Mouse (Mus musculus): Measurements from ENCODE around the gene Ttc38. TPM values are rescaled to one million over a fixed set of nuclear protein-coding genes. Genes with fewer than 3 reads are reported as not detected.
A peak's percentile ranks its signal among the peaks of the same experiment; 100 is the strongest.
"Not testable (repeated sequence)": the region's sequence is repeated elsewhere in the genome, so short reads cannot be mapped to it uniquely, and the experiment has no call there.

The Ttc38 gene
- total and polyA plus RNA-seq, 2 experiments from 2014 or later = 3.3 to 5.1 TPM

GRCm38 (mm10) chr15:85836887-85837286, 4.8 kb downstream of the Ttc38 start:
- Histone ChIP-seq H3K4me1 (ENCODE audit: insufficient read depth) (peaks cover 4% of the 10 kb centered on the region; the same call in 1 of the 2 replicates), H3K4me3 (ENCODE audit: low read depth, low read length) (no peak overlapping the region), H3K9ac (no peak overlapping the region), H3K4me2 (ENCODE audit: low read depth) (no peak overlapping the region), H3K27ac (ENCODE audit: low read depth, low read length) (no peak overlapping the region), H3K36me3 (ENCODE audit: insufficient read depth) (no peaks in the 10 kb centered on the region), H3K27me3 (ENCODE audit: insufficient read depth, low read length) (no peaks in the 10 kb centered on the region), H3K9me3 (ENCODE audit: low read length) (no peaks in the 10 kb centered on the region)
- WGBS = 93% methylated on average over 5 of the region's 5 CpGs
- DNase-seq (no peak), ATAC-seq (no peak)
- TF ChIP-seq CTCF (IDR thresholded peaks at IDR 0.05; ENCODE audit: low read depth) = no peak

GRCm38 (mm10) chr15:85840983-85841382, 8.9 kb downstream of the Ttc38 start:
- Histone ChIP-seq H3K27ac (ENCODE audit: low read depth, low read length) (no peak overlapping the region), H3K9ac (no peak overlapping the region), H3K36me3 (ENCODE audit: insufficient read depth) (no peaks in the 10 kb centered on the region), H3K4me1 (ENCODE audit: insufficient read depth) (no peaks in the 10 kb centered on the region), H3K9me3 (ENCODE audit: low read length) (no peaks in the 10 kb centered on the region), H3K4me3 (ENCODE audit: low read depth, low read length) (no peak overlapping the region), H3K27me3 (ENCODE audit: insufficient read depth, low read length) (no peaks in the 10 kb centered on the region), H3K4me2 (ENCODE audit: low read depth) (no peak overlapping the region)
- 40% methylated on average over 6 of the region's 6 CpGs for WGBS
- TF ChIP-seq CTCF (IDR thresholded peaks at IDR 0.05; ENCODE audit: low read depth) = peak; percentile 64
- DNase-seq (peak; percentile 16), ATAC-seq (no peak)

DNA sequence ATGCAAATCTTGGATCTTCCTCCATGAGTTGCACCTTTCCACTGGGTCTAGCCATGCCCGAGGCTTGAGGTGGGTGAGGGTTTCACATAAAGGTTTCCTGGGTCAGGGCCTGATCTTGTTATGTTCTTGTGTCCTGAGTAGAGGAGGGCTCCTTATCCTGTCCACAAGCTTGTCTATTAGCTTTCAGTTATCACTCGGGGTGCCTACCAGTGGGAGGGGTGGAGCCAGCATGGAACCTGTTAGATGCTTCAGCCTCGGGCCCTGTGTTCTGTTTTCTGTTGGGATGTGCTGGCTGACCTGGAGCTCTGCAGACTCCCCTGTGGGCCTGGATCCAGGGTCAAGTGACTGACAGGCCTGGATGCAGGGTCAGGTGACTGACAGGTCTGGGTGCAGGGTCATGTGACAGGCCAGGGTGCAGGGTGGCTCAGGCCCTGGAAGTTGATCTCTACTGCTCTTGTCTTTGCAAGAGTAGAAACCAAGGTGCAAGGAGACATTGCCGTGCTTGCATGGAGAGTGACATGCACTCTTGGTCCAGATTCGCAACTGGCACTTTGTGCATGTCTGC, 9.8 kb downstream of the Ttc38 start:
- Histone ChIP-seq H3K4me3 (ENCODE audit: low read depth, low read length) (no peak overlapping the region), H3K4me2 (ENCODE audit: low read depth) (no peak overlapping the region), H3K27ac (ENCODE audit: low read depth, low read length) (no peak overlapping the region), H3K36me3 (ENCODE audit: insufficient read depth) (no peaks in the 10 kb centered on the region), H3K4me1 (ENCODE audit: insufficient read depth) (no peaks in the 10 kb centered on the region), H3K9ac (no peak overlapping the region), H3K9me3 (ENCODE audit: low read length) (no peaks in the 10 kb centered on the region), H3K27me3 (ENCODE audit: insufficient read depth, low read length) (no peaks in the 10 kb centered on the region)
- TF ChIP-seq CTCF (IDR thresholded peaks at IDR 0.05; ENCODE audit: low read depth) = no peak
- WGBS = 82% methylated on average over 5 of the region's 5 CpGs
- DNase-seq = no peak
- no peak for ATAC-seq

DNA sequence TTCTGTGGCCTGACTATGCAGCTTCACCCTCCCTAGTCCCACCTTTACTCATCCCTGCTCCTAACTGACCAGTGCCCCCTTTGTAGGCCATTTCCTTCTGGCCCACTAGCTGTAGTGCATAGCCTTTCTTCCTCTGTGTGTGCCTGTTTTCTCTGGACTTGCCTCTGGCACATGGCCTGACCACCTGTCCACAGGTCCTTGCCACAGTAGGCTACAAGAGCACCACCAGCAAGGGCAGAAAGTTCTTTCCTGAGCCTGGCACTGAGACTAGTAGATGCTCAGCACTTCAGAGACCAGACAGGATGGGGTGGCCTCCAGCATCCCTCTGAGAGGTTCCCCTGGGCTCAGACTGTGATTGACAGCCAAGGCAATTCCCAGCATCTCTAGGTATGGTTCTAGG, 13.0 kb downstream of the Ttc38 start:
- TF ChIP-seq CTCF (IDR thresholded peaks at IDR 0.05; ENCODE audit: low read depth) = no peak
- no peaks in the 10 kb centered on the region for H3K27me3 ChIP-seq (ENCODE audit: insufficient read depth, low read length)
- no peak overlapping the region for H3K4me2 ChIP-seq (ENCODE audit: low read depth)
- H3K4me3 ChIP-seq (ENCODE audit: low read depth, low read length) = no peak overlapping the region
- no peak for DNase-seq
- no peaks in the 10 kb centered on the region for H3K9me3 ChIP-seq (ENCODE audit: low read length)
- no peaks in the 10 kb centered on the region for H3K36me3 ChIP-seq (ENCODE audit: insufficient read depth)
- no peaks in the 10 kb centered on the region for H3K4me1 ChIP-seq (ENCODE audit: insufficient read depth)
- ATAC-seq = no peak
- H3K27ac ChIP-seq (ENCODE audit: low read depth, low read length) = no peak overlapping the region
- no peak overlapping the region for H3K9ac ChIP-seq

- Histone ChIP-seq H3K9ac (no peak overlapping the region), H3K9me3 (ENCODE audit: low read length) (no peaks in the 10 kb centered on the region), H3K4me2 (ENCODE audit: low read depth) (no peak overlapping the region), H3K4me1 (ENCODE audit: insufficient read depth) (no peaks in the 10 kb centered on the region), H3K36me3 (ENCODE audit: insufficient read depth) (no peaks in the 10 kb centered on the region), H3K27ac (ENCODE audit: low read depth, low read length) (no peak overlapping the region), H3K4me3 (ENCODE audit: low read depth, low read length) (no peak overlapping the region), H3K27me3 (ENCODE audit: insufficient read depth, low read length) (no peaks in the 10 kb centered on the region)
- 77% methylated on average over 12 of the region's 12 CpGs for WGBS
- DNase-seq (no peak), ATAC-seq (no peak)
- peak; percentile 24; the same call in 1 of the 2 replicates for TF ChIP-seq CTCF (IDR thresholded peaks at IDR 0.05; ENCODE audit: low read depth)
These were observed 19.7 kb downstream of the Ttc38 start for GRCm38 (mm10) chr15:85851656-85852392.

- Histone ChIP-seq H3K4me2 (ENCODE audit: low read depth) (peak overlapping the region; percentile 92), H3K27ac (ENCODE audit: low read depth, low read length) (peak overlapping the region; percentile 81), H3K9ac (peak overlapping the region; percentile 78), H3K4me3 (ENCODE audit: low read depth, low read length) (peak overlapping the region; percentile 59), H3K36me3 (ENCODE audit: insufficient read depth) (no peaks in the 10 kb centered on the region), H3K27me3 (ENCODE audit: insufficient read depth, low read length) (no peaks in the 10 kb centered on the region), H3K4me1 (ENCODE audit: insufficient read depth) (0 out of 2 replicates have a peak, but pooled peaks cover 4% of the 10 kb centered on the region), H3K9me3 (ENCODE audit: low read length) (no peaks in the 10 kb centered on the region)
- peak; percentile 58; the same call in 1 of the 2 replicates for ATAC-seq
- WGBS = 8% methylated on average over 15 of the region's 15 CpGs
- no peak for TF ChIP-seq CTCF (IDR thresholded peaks at IDR 0.05; ENCODE audit: low read depth)
- no peak for DNase-seq
These were observed 26.9 kb downstream of the Ttc38 start for GRCm38 (mm10) chr15:85858980-85859489.

GRCm38 (mm10) chr15:85859490-85860031, 27.5 kb downstream of the Ttc38 start, which contains the start of gene Gtse1:
TSS of gene Gtse1 (plus strand) at chr15:85859745.
- H3K9ac ChIP-seq = peak within 1 kb of the TSS; percentile 78
- WGBS = 1% methylated on average over 42 of the region's 42 CpGs
- no peak for TF ChIP-seq CTCF (IDR thresholded peaks at IDR 0.05; ENCODE audit: low read depth)
- H3K4me2 ChIP-seq (ENCODE audit: low read depth) = peak within 1 kb of the TSS; percentile 92
- ATAC-seq = peak; percentile 100
- H3K9me3 ChIP-seq (ENCODE audit: low read length) = no peaks in the 10 kb centered on the region
- DNase-seq = peak; percentile 97
- H3K36me3 ChIP-seq (ENCODE audit: insufficient read depth) = no peaks in the 10 kb centered on the region
- no peaks in the 10 kb centered on the region for H3K27me3 ChIP-seq (ENCODE audit: insufficient read depth, low read length)
- 0 out of 2 replicates have a peak, but pooled peaks cover 4% of the 10 kb centered on the region for H3K4me1 ChIP-seq (ENCODE audit: insufficient read depth)
- peak within 1 kb of the TSS; percentile 59 for H3K4me3 ChIP-seq (ENCODE audit: low read depth, low read length)
- peak within 1 kb of the TSS; percentile 81 for H3K27ac ChIP-seq (ENCODE audit: low read depth, low read length)

GRCm38 (mm10) chr15:85865913-85866312, 33.8 kb downstream of the Ttc38 start:
- not testable (repeated sequence) for ATAC-seq; H3K27ac ChIP-seq (ENCODE audit: low read depth, low read length); H3K27me3 ChIP-seq (ENCODE audit: insufficient read depth, low read length); H3K4me1 ChIP-seq (ENCODE audit: insufficient read depth); H3K4me3 ChIP-seq (ENCODE audit: low read depth, low read length); H3K4me2 ChIP-seq (ENCODE audit: low read depth); H3K9ac ChIP-seq; DNase-seq; H3K36me3 ChIP-seq (ENCODE audit: insufficient read depth); H3K9me3 ChIP-seq (ENCODE audit: low read length)
- WGBS = 89% methylated on average over 7 of the region's 7 CpGs
